Mouse (Mus musculus): ENCODE data around the gene Scoc. TPM values are rescaled to one million over a fixed set of nuclear protein-coding genes. Genes with fewer than 3 reads are reported as not detected.
A peak's percentile ranks its signal among the peaks of the same experiment; 100 is the strongest.

The Scoc gene
- 179 and 224 TPM in 2 replicates for total RNA-seq (2014; rRNA removed)
- 441 TPM in 2 replicates for polyA plus RNA-seq (2015; fragmentation: Nextera tagmentation; extraction: Ambion mirVana)

DNA sequence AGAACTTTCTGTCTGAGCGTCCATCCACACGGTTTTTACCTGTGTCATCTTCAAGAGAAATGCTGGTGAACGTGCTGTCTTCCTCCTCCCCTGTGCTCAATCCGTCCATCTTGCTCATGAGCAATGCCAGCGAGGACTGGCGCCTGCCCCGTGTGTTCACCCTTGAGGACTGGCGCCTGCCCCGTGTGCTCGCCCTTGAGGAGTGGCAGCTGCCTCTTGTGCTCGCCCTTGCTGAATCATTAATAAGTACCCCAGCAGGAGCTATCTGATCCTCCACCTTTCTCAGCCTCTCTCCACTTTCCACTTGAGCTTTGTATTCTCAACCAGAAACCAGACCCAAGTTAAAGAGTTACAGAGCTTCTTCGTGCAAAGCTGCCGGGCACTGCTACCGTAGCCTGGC is at the start of gene Scoc:
Scoc (minus strand) TSS at position 170 of the 400 bp plus-strand sequence.
- H3K27me3 ChIP-seq (ENCODE audit: insufficient read depth, low read length), result no peaks in the 10 kb centered on the region
- no peak within 1 kb of the TSS for H3K27ac ChIP-seq
- no peak for ATAC-seq

DNA sequence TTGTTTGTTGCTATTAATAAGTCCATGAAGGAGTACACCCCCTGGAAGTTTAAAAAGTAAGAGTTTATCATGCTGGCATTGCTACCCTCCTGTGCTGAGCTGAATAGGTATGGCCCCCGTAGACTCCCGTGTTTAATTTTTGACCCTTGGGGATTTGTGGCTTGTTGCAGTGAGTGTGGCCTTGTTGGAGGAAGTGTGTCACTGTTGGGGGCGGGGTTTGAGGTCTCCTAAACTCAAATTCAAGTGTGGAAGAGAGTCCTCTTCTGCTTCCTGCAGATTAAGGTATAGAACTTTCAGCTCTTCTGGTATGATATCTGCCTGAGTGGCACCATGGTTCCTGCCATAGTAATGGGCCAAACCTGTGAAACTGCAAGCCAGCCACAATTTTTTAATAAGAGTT is 1.4 kb upstream of the Scoc start:
- Histone ChIP-seq H3K27me3 (ENCODE audit: insufficient read depth, low read length) (no peaks in the 10 kb centered on the region), H3K4me2 (ENCODE audit: low read depth, low read length) (no peak overlapping the region), H3K9me3 (ENCODE audit: low read length) (peaks cover 6% of the 10 kb centered on the region; the same call in 1 of the 2 replicates), H3K4me3 (ENCODE audit: low read length) (no peak overlapping the region), H3K9ac (replicated peaks; ENCODE audit: low read length) (no peak overlapping the region), H3K36me3 (ENCODE audit: insufficient read depth, low read length) (no peaks in the 10 kb centered on the region), H3K4me1 (ENCODE audit: insufficient read depth, low read length) (no peaks in the 10 kb centered on the region), H3K27ac (no peak overlapping the region)
- TF ChIP-seq CTCF (IDR thresholded peaks at IDR 0.05; ENCODE audit: low read depth), result no peak
- ATAC-seq, result no peak
- WGBS, result 70% methylated on average over 3 of the region's 3 CpGs
- no peak for DNase-seq (ENCODE audit: low spot score)

More for the DNA sequence above, at the start of gene Scoc:
- no peak within 1 kb of the TSS for H3K9ac ChIP-seq (replicated peaks; ENCODE audit: low read length)
- TF ChIP-seq CTCF (IDR thresholded peaks at IDR 0.05; ENCODE audit: low read depth), result no peak
- H3K36me3 ChIP-seq (ENCODE audit: insufficient read depth, low read length), result no peaks in the 10 kb centered on the region
- no peak within 1 kb of the TSS for H3K4me2 ChIP-seq (ENCODE audit: low read depth, low read length)
- no peaks in the 10 kb centered on the region for H3K4me1 ChIP-seq (ENCODE audit: insufficient read depth, low read length)
- no peak within 1 kb of the TSS for H3K4me3 ChIP-seq (ENCODE audit: low read length)
- DNase-seq (ENCODE audit: low spot score), result no peak
- 78% methylated on average over 14 of the region's 14 CpGs for WGBS
- H3K9me3 ChIP-seq (ENCODE audit: low read length), result peaks cover 6% of the 10 kb centered on the region; the same call in 1 of the 2 replicates

- ATAC-seq (no peak), DNase-seq (ENCODE audit: low spot score) (no peak)
- peaks cover 6% of the 10 kb centered on the region; the same call in 1 of the 2 replicates for H3K9me3 ChIP-seq (ENCODE audit: low read length)
- no peaks in the 10 kb centered on the region for H3K4me1 ChIP-seq (ENCODE audit: insufficient read depth, low read length)
- H3K9ac ChIP-seq (replicated peaks; ENCODE audit: low read length), result no peak overlapping the region
- H3K27ac ChIP-seq, result no peak overlapping the region
- H3K4me3 ChIP-seq (ENCODE audit: low read length), result no peak overlapping the region
- no peak overlapping the region for H3K4me2 ChIP-seq (ENCODE audit: low read depth, low read length)
- H3K36me3 ChIP-seq (ENCODE audit: insufficient read depth, low read length), result no peaks in the 10 kb centered on the region
- no peak for TF ChIP-seq CTCF (IDR thresholded peaks at IDR 0.05; ENCODE audit: low read depth)
- 55% methylated on average over 6 of the region's 6 CpGs for WGBS
- no peaks in the 10 kb centered on the region for H3K27me3 ChIP-seq (ENCODE audit: insufficient read depth, low read length)
These were observed 1.1 kb downstream of the Scoc start for GRCm38 (mm10) chr8:83457121-83457520.

GRCm38 (mm10) chr8:83451056-83451455 is 7.1 kb downstream of the Scoc start:
- Histone ChIP-seq H3K4me1 (ENCODE audit: insufficient read depth, low read length) (no peaks in the 10 kb centered on the region), H3K4me3 (ENCODE audit: low read length) (no peak overlapping the region), H3K27me3 (ENCODE audit: insufficient read depth, low read length) (no peaks in the 10 kb centered on the region), H3K36me3 (ENCODE audit: insufficient read depth, low read length) (no peaks in the 10 kb centered on the region), H3K4me2 (ENCODE audit: low read depth, low read length) (no peak overlapping the region), H3K27ac (no peak overlapping the region), H3K9ac (replicated peaks; ENCODE audit: low read length) (no peak overlapping the region), H3K9me3 (ENCODE audit: low read length) (peaks cover 6% of the 10 kb centered on the region; the same call in 1 of the 2 replicates)
- ATAC-seq (0 out of 2 replicates have a peak, but pooled peaks have one; percentile 43), DNase-seq (ENCODE audit: low spot score) (peak; percentile 68)
- peak; percentile 71 for TF ChIP-seq CTCF (IDR thresholded peaks at IDR 0.05; ENCODE audit: low read depth)
- 15% methylated on average over 3 of the region's 3 CpGs for WGBS

GRCm38 (mm10) chr8:83449960-83450359 is 8.2 kb downstream of the Scoc start:
- no peak for ATAC-seq
- no peak overlapping the region for H3K9ac ChIP-seq (replicated peaks; ENCODE audit: low read length)

DNA sequence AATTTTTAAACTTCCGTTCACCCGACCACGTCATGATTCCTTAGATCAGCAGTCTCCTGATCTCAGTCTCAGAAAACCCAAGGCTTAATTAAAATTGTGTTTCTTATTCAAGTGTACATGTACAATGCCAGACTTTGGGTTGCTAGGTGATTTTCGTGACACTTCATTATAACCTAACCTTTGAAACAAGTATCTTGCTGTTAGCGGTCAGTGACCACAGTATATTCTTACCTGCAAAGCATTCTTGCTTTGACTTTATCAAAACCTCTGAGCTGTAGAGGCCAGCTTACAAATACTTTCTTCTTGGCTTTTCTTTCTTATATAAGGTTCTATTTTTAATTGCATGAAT is 15.2 kb downstream of the Scoc start:
- Histone ChIP-seq H3K9ac (replicated peaks; ENCODE audit: low read length) (peak overlapping the region; percentile 48), H3K27ac (peak overlapping the region; percentile 65), H3K4me1 (ENCODE audit: insufficient read depth, low read length) (no peaks in the 10 kb centered on the region), H3K4me3 (ENCODE audit: low read length) (peak overlapping the region; percentile 74), H3K4me2 (ENCODE audit: low read depth, low read length) (peak overlapping the region; percentile 58), H3K27me3 (ENCODE audit: insufficient read depth, low read length) (no peaks in the 10 kb centered on the region), H3K9me3 (ENCODE audit: low read length) (no peaks in the 10 kb centered on the region), H3K36me3 (ENCODE audit: insufficient read depth, low read length) (no peaks in the 10 kb centered on the region)
- WGBS, result 15% methylated on average over 5 of the region's 5 CpGs
- no peak for TF ChIP-seq CTCF (IDR thresholded peaks at IDR 0.05; ENCODE audit: low read depth)
- peak; percentile 6 for ATAC-seq
- no peak for DNase-seq (ENCODE audit: low spot score)

More at GRCm38 (mm10) chr8:83449960-83450359, 8.2 kb downstream of the Scoc start:
- Histone ChIP-seq H3K27me3 (ENCODE audit: insufficient read depth, low read length) (no peaks in the 10 kb centered on the region), H3K27ac (no peak overlapping the region), H3K9me3 (ENCODE audit: low read length) (no peaks in the 10 kb centered on the region), H3K36me3 (ENCODE audit: insufficient read depth, low read length) (no peaks in the 10 kb centered on the region), H3K4me2 (ENCODE audit: low read depth, low read length) (no peak overlapping the region), H3K4me1 (ENCODE audit: insufficient read depth, low read length) (no peaks in the 10 kb centered on the region), H3K4me3 (ENCODE audit: low read length) (no peak overlapping the region)
- DNase-seq (ENCODE audit: low spot score), result peak; percentile 25
- 70% methylated on average over 1 of the region's 1 CpGs for WGBS
- TF ChIP-seq CTCF (IDR thresholded peaks at IDR 0.05; ENCODE audit: low read depth), result peak; percentile 46

DNA sequence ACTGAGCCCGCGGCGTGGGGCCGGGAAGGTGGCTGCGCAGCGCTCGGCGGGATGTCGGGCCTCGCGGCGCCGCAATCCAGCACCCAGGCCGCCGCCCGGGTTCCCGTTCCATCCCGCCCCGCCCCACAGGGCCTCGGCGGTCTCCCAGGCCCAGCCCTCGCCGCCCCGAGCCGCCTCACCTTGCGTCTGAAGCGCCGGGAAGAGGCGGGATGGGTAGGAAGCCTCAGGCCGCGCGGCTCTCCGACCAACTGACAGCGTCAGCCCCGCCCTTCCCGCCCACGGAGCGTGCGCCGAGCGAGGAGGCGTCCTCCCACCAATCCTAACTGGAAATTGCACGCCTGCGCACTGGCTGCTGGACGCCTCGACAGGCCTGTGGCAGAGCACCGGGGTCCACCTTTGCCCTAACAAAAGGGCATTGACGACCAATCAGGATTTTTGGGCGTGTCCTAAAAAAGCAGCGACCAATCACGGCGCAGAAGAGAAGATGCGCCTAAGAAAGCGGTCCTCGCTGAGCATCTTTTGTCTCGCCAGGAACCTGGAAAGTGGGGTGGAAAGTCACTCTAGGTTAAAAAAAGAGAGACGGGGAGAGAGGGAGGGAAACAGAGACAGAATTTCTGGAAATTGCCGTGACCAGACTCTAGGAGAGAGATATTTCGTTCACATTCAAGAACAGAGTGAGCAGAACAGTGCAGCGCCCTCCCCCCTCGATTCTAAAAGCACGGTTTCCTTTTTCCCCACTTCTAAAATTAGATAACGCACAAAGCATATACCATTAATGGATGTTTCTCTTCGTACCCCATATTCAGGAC is 15.7 kb downstream of the Scoc start:
- Histone ChIP-seq H3K27me3 (ENCODE audit: insufficient read depth, low read length) (no peaks in the 10 kb centered on the region), H3K4me2 (ENCODE audit: low read depth, low read length) (peak overlapping the region; percentile 58), H3K9me3 (ENCODE audit: low read length) (no peaks in the 10 kb centered on the region), H3K4me1 (ENCODE audit: insufficient read depth, low read length) (no peaks in the 10 kb centered on the region), H3K4me3 (ENCODE audit: low read length) (peak overlapping the region; percentile 74), H3K9ac (replicated peaks; ENCODE audit: low read length) (peak overlapping the region; percentile 90), H3K36me3 (ENCODE audit: insufficient read depth, low read length) (no peaks in the 10 kb centered on the region), H3K27ac (peak overlapping the region; percentile 90)
- peak; percentile 100 for DNase-seq (ENCODE audit: low spot score)
- 2% methylated on average over 64 of the region's 64 CpGs for WGBS
- peak; percentile 100 for ATAC-seq
- peak; percentile 10; the same call in 1 of the 2 replicates for TF ChIP-seq CTCF (IDR thresholded peaks at IDR 0.05; ENCODE audit: low read depth)

All from hindbrain, postnatal 0 days (tissue).